Mouse (Mus musculus): ENCODE data around the gene Slc38a10.

The Slc38a10 gene

GRCm38 (mm10) chr11:120137625-120138004, 13.5 kb downstream of the Slc38a10 start:
- 77% methylated on average over 5 of the region's 5 CpGs for WGBS

DNA sequence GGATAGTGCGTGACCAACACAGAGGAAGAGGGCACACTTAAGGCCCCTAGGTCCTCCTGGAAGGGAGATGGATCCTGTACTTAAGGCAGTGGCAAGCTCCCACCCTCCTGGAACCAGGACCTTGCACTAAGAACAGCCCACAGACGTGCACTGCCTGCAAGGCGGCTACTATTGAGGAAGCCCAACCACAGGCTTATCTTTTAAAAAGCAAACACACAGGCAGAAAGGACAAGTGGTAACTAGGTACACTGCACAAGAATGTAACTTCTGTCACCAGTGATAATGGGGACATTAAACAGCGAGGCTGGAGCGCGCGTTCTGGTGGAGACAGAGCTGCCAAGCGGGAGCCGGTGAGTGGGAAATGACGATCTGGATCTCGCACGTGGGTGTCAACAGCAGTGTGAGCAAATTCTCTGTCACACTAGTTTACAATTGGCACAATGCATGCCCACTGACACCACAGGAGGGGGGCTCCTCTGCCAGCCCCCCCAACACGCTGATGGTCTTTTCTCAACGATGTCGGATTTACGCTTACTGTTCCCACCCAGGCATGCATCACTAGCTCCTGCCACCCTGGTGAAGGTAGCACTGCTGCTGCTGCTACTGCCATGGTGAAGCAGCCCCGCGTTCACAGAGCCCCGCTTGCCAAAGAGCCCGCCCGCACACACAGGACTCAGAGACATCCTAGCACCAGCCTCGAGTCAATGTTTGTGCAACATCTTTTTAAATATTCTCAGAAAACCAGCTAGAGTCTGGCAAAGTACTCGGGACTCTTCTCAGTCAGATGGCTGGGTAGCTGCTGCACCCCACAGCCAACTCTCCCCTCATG, 14.1 kb downstream of the Slc38a10 start:
- WGBS: 47% methylated on average over 23 of the region's 23 CpGs

- 85% methylated on average over 8 of the region's 8 CpGs for WGBS
Measured at GRCm38 (mm10) chr11:120136195-120136594, 15.0 kb downstream of the Slc38a10 start.

DNA sequence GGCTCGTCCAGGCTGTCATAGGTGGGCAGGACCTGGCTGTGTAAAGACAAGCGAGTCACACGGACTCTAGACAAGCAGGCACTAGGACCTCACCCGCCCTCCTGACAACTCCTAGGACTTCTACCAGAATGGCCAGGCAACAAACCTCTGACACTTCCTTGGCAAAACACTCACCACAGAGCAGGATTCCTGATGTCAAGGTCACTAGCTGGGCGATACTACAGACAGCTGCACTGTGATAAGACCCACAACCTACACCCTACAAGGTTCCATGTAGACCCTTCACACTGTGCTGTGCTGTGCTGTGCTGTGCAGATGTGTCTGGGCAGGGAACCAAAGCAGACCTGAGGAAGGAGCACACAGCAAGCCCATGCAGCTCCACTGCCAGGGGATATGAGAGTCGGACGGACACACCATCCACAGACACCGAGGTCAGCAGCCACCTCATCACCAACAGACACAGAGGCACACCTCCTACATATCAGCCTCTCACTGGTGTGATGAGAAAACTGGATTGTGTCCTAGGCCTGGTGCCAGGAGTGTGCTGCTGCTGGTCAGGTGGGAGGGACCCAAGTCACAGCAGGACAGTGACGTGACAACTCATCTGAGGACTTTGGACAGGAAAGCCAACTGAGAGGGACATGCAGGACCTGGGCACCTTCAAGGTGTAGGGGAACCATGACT, 16.2 kb downstream of the Slc38a10 start:
- 91% methylated on average over 9 of the region's 9 CpGs for WGBS

- WGBS: 97% methylated on average over 5 of the region's 5 CpGs
Measured at GRCm38 (mm10) chr11:120134148-120134547, 17.0 kb downstream of the Slc38a10 start.

GRCm38 (mm10) chr11:120129281-120129680, 21.9 kb downstream of the Slc38a10 start:
- 81% methylated on average over 7 of the region's 7 CpGs for WGBS

DNA sequence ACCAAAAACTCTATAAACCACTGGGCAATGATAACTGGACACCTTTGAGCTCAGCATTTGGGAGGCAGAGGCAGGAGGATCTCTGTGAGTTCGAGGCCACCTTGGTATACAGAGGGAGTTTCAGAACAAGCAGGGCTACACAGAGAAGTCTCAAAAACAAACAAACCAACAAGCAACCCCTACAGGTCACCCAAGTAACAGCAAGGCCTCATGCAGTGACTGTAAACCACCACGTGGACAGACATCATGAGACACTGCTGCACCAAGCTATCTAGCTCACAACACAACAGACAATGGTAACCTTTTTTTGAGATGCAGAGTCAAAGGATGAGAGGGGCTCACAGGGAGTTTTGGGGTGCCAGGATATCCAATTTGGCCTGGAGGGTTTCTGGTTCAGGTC, 24.3 kb downstream of the Slc38a10 start:
- WGBS: 79% methylated on average over 2 of the region's 2 CpGs

- WGBS: 63% methylated on average over 12 of the region's 12 CpGs
Measured at GRCm38 (mm10) chr11:120122126-120122525, 29.0 kb downstream of the Slc38a10 start.

DNA sequence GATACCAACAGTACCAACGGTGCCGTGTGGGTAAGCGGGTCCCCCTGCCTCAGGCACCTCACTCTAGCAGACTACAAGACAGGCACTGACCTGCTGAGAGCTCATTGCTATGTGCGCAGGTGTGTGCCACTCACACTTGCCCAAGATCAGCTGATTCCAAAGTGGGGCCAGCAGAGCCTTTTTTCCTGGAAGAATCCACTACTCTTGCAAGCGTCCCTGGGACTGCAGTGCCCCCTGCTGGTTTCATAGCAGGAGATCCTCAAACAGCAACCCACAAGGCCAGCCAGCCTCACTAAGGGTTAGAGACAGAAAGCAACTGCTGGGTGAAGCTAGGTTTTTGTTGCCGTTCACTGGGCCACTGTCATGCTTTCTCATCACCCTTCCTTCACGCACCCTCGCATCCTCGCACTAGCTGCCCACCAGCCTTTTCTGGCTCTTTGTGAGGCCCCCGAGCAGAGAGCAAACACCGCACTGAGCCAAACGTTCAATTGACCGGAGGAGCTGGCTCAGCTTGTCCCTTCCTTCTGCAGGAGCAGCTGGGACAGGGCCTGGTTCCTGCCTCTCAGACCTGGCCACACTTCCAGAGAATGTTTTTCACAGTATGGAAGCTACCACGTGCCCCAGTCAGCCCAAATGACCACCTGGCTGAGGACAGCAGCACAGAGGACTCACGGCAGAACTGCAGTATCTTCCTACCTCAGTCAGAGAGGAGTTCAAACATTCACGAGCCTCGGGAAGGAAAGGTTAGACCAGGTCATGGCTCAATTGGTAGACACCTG, 30.3 kb downstream of the Slc38a10 start:
- WGBS: 78% methylated on average over 17 of the region's 17 CpGs

DNA sequence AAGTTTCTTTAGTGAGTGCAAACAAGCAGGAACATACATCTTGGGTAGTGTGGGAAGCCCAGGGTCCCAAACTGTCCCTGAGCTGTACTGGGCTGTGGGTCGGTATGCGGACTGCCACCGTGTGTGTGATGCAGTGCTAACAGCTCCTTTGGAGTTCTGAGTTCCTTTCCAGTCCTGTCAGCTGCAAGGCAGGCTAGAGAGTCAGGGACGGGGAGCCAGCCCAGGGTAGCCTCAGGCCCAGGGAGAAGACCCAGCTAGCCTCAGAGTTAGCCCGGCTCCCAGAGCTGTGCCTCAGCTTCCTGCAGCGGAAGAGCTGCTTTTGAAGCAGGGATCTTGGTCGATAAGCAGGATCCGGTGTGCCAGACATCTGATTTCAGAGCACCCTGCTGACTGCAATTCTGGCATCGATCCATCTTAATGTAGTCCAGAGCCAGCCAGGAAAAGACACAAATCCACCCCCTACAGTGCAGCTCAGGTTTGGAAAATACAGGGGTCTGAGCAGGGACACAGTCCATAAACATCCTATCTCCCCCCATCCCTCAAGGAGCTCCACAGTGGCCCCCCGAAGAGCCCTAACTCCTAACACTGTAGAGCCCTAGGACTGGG, 31.1 kb downstream of the Slc38a10 start:
- 59% methylated on average over 10 of the region's 10 CpGs for WGBS

DNA sequence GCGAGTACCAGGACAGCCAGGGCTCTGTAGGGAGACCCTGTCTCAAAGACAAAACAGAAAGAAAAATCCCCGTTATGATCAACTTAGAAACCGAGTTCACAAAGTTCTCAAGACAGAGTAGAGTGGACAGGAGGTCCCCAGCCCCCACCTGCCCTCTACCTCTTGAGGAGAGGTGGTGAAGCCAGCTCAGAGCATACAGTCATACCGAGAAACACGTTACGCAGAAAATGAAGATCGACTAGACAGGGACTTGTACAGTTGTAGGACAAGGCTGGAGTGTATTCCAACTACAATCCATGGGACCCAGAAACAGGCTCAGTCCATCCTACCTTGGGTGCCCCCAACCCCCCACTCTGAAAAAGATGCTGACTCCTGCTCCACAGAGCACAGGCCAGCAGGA, 32.0 kb downstream of the Slc38a10 start:
- 98% methylated on average over 7 of the region's 7 CpGs for WGBS

DNA sequence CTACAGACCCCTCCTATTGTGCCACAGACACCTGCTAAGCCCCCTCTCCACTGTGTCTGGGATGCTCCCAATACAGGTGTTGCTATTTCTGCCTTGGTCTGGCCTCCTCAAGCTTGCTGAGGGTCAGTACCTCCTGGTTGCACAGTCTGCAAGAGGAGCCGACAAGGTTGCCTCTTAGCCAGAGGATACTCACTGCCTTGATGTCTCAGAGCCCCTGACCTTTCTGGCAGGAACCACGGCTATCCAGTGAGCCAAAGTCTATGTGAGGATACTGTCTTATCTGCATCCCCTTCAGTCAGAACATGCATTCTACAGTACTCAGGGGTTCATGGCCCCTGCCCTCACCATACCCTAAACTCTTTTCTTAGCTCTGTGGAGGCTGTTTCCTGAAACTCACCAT, 33.5 kb downstream of the Slc38a10 start:
- WGBS: 94% methylated on average over 2 of the region's 2 CpGs

- WGBS: 95% methylated on average over 21 of the region's 21 CpGs
Measured at GRCm38 (mm10) chr11:120114488-120115215, 36.5 kb downstream of the Slc38a10 start.

- WGBS: 88% methylated on average over 4 of the region's 4 CpGs
Measured at GRCm38 (mm10) chr11:120112136-120112535, 39.0 kb downstream of the Slc38a10 start.

DNA sequence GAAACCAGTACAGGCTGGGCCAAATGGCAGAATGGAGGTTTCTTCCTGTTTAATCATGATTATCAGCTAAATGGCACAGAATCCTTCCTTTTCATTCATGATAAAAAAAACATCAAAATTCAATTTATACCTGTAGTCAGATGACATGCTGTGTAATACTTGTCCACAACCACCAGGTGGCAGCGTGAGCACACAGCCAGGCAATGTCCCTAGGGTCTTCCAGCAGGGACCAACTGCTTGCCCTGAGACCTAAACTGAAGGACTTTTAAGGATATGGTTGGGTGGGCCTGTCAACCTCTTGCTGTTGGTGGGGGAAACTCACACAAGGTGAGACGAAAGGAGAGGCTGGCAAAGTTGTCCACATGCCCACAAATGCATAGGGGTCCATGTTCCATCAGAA, 40.1 kb downstream of the Slc38a10 start:
- 20% methylated on average over 2 of the region's 2 CpGs for WGBS

DNA sequence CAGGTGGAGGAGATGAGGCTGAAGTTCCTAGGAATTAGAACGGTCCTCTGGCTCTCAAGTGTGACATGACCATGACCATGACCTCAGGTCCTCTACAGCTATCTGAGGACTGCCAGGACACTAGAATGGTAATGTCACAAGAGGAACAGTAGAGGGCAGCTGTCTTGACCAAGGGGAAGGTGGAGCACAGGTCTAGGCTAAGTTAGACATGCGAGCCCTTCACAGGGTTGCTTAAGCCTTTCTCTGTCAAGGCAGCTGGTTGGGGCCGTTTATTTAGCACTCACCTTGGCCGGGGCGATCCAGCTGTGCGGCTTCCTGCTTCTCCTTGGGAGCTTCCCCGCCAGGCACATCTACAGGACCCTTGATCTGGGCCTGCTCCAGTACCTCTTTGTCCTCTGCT, 40.6 kb downstream of the Slc38a10 start:
- 73% methylated on average over 7 of the region's 7 CpGs for whole genome bisulfite sequencing

DNA sequence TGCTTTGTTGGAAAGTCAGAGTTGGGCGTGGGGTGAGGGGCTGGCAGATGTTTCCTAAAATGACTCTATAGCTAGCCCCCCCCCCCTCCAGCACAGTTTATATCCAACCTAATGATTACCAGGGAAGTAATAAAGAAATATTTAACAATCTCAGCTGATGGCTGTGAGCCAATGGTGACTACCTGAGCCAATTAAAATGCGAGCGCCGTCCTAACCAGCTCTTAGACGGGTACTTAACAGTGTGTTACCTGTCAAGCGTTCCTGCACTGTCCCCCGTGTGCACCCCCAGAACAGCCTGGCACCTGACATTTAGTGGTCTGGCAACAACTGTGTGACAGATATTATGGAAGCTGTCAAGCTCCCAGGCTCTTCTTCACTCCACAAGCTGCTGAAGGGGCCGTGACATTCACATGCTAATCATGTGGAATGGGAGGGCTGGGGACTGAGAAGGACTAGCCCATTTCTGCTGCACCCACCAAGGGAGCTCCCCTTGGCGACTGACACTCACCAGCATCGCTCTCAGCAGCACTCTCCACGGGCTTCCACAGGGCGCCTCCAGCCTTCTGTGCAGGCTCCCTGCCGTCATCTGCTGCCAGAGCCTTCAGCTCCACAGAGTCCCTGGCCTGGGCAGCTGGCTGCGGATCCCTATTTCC, 41.5 kb downstream of the Slc38a10 start:
- 75% methylated on average over 14 of the region's 14 CpGs for WGBS

- 71% methylated on average over 9 of the region's 9 CpGs for WGBS
Measured at GRCm38 (mm10) chr11:120107796-120108195, 43.4 kb downstream of the Slc38a10 start.

DNA sequence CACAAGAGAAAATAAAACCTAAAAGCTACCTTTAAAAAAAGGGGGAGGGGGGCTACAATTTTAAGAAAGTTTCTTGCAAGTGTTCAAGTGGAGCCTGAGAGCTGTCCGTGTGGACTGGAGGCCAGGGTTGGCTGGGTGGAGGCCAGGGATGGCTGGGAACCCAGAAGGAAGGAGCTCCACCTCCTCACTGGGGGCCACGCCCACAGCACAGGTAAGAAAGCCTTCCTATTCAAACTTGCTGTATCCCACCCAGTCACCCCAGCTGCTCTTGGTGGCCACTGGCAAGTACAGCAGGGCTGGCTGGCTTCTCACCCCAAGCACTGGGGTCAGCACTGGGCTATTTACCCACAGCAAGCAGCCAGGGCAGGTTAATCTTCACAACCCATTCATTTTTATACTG, 44.1 kb downstream of the Slc38a10 start:
- 92% methylated on average over 2 of the region's 2 CpGs for WGBS

- 93% methylated on average over 3 of the region's 3 CpGs for WGBS
Measured at GRCm38 (mm10) chr11:120103431-120103997, 47.6 kb downstream of the Slc38a10 start.
